Mouse (Mus musculus): ENCODE data around the gene Ppp1r26. TPM values are rescaled to one million over a fixed set of nuclear protein-coding genes. Genes with fewer than 3 reads are reported as not detected.

Gene Ppp1r26
- 2.7 and 2.8 TPM in 2 replicates for polyA plus RNA-seq (2015; fragmentation: Nextera tagmentation; extraction: Ambion mirVana)

GRCm38 (mm10) chr2:28446515-28447314, at the start of gene Ppp1r26:
Gene Ppp1r26, plus strand, starts transcription at chr2:28446800.
- Histone ChIP-seq H3K9me3 (no peaks in the 10 kb centered on the region), H3K4me3 (replicated peaks) (peak within 1 kb of the TSS; percentile 73), H3K27me3 (replicated peaks) (no peaks in the 10 kb centered on the region), H3K27ac (peak within 1 kb of the TSS; percentile 63), H3K36me3 (no peaks in the 10 kb centered on the region), H3K9ac (peak within 1 kb of the TSS; percentile 72), H3K4me2 (replicated peaks) (peak within 1 kb of the TSS; percentile 98), H3K4me1 (replicated peaks) (peaks cover 15% of the 10 kb centered on the region; the same call in 1 of the 2 replicates)
- WGBS: under 1% methylated on average over 77 of the region's 118 CpGs
- ATAC-seq: peak; percentile 81

DNA sequence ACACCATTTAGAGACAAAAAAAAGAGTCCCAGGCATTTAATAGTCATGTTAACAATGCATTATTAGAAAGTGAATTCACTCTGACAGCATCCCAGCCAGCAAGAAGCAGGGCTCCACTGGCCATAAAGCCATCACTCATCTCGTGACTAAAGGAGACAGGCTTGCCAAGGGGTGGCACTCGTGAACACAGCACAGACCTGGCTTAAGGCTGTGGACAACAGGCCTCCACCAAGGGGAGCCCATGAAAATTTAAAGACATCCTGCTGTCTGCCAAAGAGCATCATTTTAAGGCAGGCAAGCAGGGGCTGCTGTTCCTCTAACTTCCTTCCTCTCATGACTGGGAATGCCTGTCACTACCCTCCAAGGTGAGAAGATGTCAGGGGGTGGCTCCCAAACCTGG, 49.7 kb upstream of the Ppp1r26 start:
- no peaks in the 10 kb centered on the region for H3K9me3 ChIP-seq
- H3K9ac ChIP-seq: no peak overlapping the region
- H3K27me3 ChIP-seq (replicated peaks): no peaks in the 10 kb centered on the region
- no peak overlapping the region for H3K4me2 ChIP-seq (replicated peaks)
- no peak for ATAC-seq
- no peaks in the 10 kb centered on the region for H3K4me1 ChIP-seq (replicated peaks)
- WGBS: 35% methylated on average over 2 of the region's 2 CpGs
- no peak overlapping the region for H3K27ac ChIP-seq
- H3K4me3 ChIP-seq (replicated peaks): no peak overlapping the region
- no peaks in the 10 kb centered on the region for H3K36me3 ChIP-seq

- ATAC-seq: no peak
- no peak overlapping the region for H3K27ac ChIP-seq
- no peaks in the 10 kb centered on the region for H3K4me1 ChIP-seq (replicated peaks)
- no peaks in the 10 kb centered on the region for H3K27me3 ChIP-seq (replicated peaks)
- WGBS: 73% methylated on average over 4 of the region's 4 CpGs
- H3K9ac ChIP-seq: no peak overlapping the region
- no peak overlapping the region for H3K4me2 ChIP-seq (replicated peaks)
- no peaks in the 10 kb centered on the region for H3K9me3 ChIP-seq
- H3K36me3 ChIP-seq: no peaks in the 10 kb centered on the region
- no peak overlapping the region for H3K4me3 ChIP-seq (replicated peaks)
Observed at GRCm38 (mm10) chr2:28397417-28398119, 49.0 kb upstream of the Ppp1r26 start.

DNA sequence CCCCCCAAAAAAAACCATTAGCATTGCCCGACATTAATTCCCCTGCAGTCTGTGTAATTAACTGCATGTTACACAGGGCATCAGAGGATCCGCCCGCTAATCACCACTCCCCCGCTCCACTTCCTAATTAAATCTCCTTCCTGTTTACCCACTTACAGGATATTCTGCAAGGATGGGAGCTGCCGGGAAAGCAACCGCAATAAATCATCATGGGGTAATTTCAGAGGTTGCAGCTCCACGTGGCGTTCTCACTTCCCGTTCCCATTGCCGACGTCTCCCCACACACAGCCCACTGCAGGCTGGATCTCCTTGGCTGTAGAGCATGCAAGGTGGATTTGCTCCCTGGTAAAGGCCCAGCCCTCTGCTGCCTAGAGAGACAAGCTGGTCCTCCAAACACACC, 45.0 kb upstream of the Ppp1r26 start:
- no peaks in the 10 kb centered on the region for H3K9me3 ChIP-seq
- no peak overlapping the region for H3K27ac ChIP-seq
- H3K4me2 ChIP-seq (replicated peaks): no peak overlapping the region
- H3K36me3 ChIP-seq: no peaks in the 10 kb centered on the region
- H3K4me3 ChIP-seq (replicated peaks): no peak overlapping the region
- H3K4me1 ChIP-seq (replicated peaks): no peaks in the 10 kb centered on the region
- 23% methylated on average over 11 of the region's 11 CpGs for WGBS
- ATAC-seq: peak; percentile 55
- no peak overlapping the region for H3K9ac ChIP-seq
- H3K27me3 ChIP-seq (replicated peaks): no peaks in the 10 kb centered on the region

DNA sequence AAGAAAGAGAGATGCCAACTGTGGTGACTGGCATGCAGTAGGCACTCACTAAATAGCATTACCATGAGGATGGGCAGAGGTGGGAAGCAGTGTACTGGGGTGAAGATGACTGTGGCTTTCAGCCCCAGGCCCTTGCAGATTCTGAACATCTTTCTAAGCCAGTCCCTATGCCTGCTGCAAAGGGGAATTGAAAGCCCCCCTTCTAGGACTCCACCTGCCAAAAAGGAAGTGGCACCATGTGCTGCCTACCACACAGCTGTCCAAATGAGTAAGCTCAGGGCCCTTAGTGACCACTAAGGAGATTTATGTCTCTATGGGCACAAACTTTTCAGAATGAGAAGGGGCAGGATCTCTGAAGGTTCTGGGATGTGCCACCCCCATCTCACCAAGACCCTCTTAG, 44.5 kb upstream of the Ppp1r26 start:
- H3K9ac ChIP-seq: no peak overlapping the region
- no peak for ATAC-seq
- no peaks in the 10 kb centered on the region for H3K9me3 ChIP-seq
- no peak overlapping the region for H3K27ac ChIP-seq
- H3K27me3 ChIP-seq (replicated peaks): no peaks in the 10 kb centered on the region
- no peaks in the 10 kb centered on the region for H3K4me1 ChIP-seq (replicated peaks)
- no peak overlapping the region for H3K4me2 ChIP-seq (replicated peaks)
- H3K36me3 ChIP-seq: no peaks in the 10 kb centered on the region
- no peak overlapping the region for H3K4me3 ChIP-seq (replicated peaks)

DNA sequence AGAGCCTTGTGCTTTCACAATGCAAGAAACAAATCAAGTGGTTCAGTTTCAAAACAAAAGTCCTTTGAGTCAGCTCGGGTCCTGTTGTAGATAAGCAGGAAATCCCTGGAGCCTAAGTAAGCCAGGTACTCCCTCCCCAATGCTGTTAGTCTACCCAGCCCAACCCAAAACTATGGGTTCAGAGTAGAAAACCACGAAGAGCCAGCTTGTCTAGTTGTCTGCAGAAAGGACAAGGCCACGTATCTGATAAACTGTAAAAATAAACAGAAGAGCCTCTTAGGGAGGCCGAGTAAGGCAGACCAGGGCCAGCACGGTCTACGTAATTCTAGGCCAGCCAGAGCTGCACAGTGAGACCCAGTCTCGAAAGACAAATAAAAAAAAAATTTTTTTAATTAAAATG, 38.8 kb upstream of the Ppp1r26 start:
- Histone ChIP-seq H3K4me2 (replicated peaks) (no peak overlapping the region), H3K27me3 (replicated peaks) (no peaks in the 10 kb centered on the region), H3K4me3 (replicated peaks) (no peak overlapping the region), H3K27ac (no peak overlapping the region), H3K9me3 (no peaks in the 10 kb centered on the region), H3K4me1 (replicated peaks) (0 out of 2 replicates have a peak, but pooled peaks cover 4% of the 10 kb centered on the region), H3K9ac (no peak overlapping the region), H3K36me3 (no peaks in the 10 kb centered on the region)
- 21% methylated on average over 7 of the region's 7 CpGs for WGBS
- no peak for ATAC-seq

DNA sequence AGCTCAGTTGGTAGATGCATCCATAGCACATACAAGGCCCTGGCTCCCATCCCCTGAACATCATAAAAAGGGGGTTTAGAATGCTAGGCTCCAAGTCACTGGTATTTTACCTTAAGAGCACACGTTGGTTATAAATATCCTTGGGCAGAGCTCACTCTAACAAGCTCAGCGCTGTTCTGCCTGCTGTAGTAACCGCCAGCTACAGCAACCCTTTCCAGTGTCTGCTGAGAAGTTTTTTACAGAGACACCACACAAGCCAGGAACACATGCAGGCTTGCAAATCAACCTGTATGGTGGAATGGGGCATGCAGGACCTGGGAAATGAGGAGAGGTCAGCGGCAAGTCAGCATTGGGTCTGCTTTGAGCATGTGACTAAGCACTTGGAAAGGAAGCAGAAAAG, 37.5 kb upstream of the Ppp1r26 start:
- Histone ChIP-seq H3K9ac (no peak overlapping the region), H3K27ac (no peak overlapping the region), H3K4me3 (replicated peaks) (no peak overlapping the region), H3K9me3 (no peaks in the 10 kb centered on the region), H3K4me2 (replicated peaks) (no peak overlapping the region), H3K36me3 (no peaks in the 10 kb centered on the region), H3K27me3 (replicated peaks) (no peaks in the 10 kb centered on the region), H3K4me1 (replicated peaks) (0 out of 2 replicates have a peak, but pooled peaks cover 4% of the 10 kb centered on the region)
- no peak for ATAC-seq
- WGBS: 72% methylated on average over 4 of the region's 4 CpGs

DNA sequence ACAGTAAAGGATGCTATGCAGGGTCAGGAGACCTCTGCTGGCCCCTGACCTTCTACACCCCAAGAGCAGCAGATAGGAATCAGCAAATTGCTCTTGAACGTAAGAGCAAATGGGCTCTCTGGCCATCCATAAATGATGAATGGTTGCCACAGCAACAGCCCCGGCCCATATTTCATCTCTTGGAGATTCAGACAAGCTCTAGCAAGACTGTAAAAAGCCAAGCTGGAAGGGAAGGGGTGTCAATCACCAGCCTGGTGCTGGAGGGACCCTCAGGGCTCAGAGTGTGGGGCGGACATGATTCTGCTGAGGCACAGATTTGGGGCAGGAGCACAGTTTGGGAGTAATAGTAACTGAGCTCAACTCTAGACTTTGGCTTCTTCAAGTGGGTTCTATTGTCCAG, 37.0 kb upstream of the Ppp1r26 start:
- Histone ChIP-seq H3K4me2 (replicated peaks) (no peak overlapping the region), H3K27me3 (replicated peaks) (no peaks in the 10 kb centered on the region), H3K9me3 (no peaks in the 10 kb centered on the region), H3K4me3 (replicated peaks) (no peak overlapping the region), H3K4me1 (replicated peaks) (0 out of 2 replicates have a peak, but pooled peaks cover 4% of the 10 kb centered on the region), H3K27ac (no peak overlapping the region), H3K36me3 (no peaks in the 10 kb centered on the region), H3K9ac (no peak overlapping the region)
- no peak for ATAC-seq
- 65% methylated on average over 3 of the region's 3 CpGs for WGBS

GRCm38 (mm10) chr2:28412936-28413335, 33.7 kb upstream of the Ppp1r26 start:
- no peak overlapping the region for H3K27ac ChIP-seq
- 86% methylated on average over 6 of the region's 6 CpGs for WGBS
- ATAC-seq: no peak
- no peak overlapping the region for H3K4me2 ChIP-seq (replicated peaks)
- no peaks in the 10 kb centered on the region for H3K36me3 ChIP-seq
- H3K4me1 ChIP-seq (replicated peaks): no peaks in the 10 kb centered on the region
- H3K9ac ChIP-seq: no peak overlapping the region
- H3K9me3 ChIP-seq: no peaks in the 10 kb centered on the region
- no peaks in the 10 kb centered on the region for H3K27me3 ChIP-seq (replicated peaks)
- H3K4me3 ChIP-seq (replicated peaks): no peak overlapping the region

GRCm38 (mm10) chr2:28414116-28414756, 32.4 kb upstream of the Ppp1r26 start:
- no peak for ATAC-seq
- Histone ChIP-seq H3K9ac (no peak overlapping the region), H3K4me2 (replicated peaks) (no peak overlapping the region), H3K27ac (no peak overlapping the region), H3K36me3 (no peaks in the 10 kb centered on the region), H3K4me1 (replicated peaks) (no peaks in the 10 kb centered on the region), H3K27me3 (replicated peaks) (no peaks in the 10 kb centered on the region), H3K9me3 (no peaks in the 10 kb centered on the region), H3K4me3 (replicated peaks) (no peak overlapping the region)
- WGBS: 88% methylated on average over 5 of the region's 5 CpGs

DNA sequence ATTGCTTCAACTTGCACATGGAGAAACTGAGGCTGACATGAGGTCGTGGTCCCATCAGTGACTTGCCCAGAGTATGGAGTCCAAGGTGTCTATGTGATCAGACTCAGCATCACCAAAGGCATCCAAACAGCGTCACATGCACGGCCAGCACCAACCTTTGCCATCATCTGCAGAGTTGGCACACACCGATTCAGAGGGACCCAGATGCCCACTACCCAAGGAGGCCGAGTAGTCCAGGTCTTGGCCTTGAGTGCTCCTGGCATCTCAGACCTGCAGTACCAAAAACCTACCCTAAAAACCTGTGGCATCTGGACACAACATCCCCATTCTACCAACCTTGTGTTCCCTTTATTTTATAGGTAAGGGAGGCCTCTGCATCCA, 31.9 kb upstream of the Ppp1r26 start:
- Histone ChIP-seq H3K27me3 (replicated peaks) (no peaks in the 10 kb centered on the region), H3K4me2 (replicated peaks) (no peak overlapping the region), H3K9me3 (no peaks in the 10 kb centered on the region), H3K36me3 (no peaks in the 10 kb centered on the region), H3K9ac (no peak overlapping the region), H3K4me1 (replicated peaks) (no peaks in the 10 kb centered on the region), H3K4me3 (replicated peaks) (no peak overlapping the region), H3K27ac (no peak overlapping the region)
- WGBS: 89% methylated on average over 5 of the region's 5 CpGs
- ATAC-seq: no peak

DNA sequence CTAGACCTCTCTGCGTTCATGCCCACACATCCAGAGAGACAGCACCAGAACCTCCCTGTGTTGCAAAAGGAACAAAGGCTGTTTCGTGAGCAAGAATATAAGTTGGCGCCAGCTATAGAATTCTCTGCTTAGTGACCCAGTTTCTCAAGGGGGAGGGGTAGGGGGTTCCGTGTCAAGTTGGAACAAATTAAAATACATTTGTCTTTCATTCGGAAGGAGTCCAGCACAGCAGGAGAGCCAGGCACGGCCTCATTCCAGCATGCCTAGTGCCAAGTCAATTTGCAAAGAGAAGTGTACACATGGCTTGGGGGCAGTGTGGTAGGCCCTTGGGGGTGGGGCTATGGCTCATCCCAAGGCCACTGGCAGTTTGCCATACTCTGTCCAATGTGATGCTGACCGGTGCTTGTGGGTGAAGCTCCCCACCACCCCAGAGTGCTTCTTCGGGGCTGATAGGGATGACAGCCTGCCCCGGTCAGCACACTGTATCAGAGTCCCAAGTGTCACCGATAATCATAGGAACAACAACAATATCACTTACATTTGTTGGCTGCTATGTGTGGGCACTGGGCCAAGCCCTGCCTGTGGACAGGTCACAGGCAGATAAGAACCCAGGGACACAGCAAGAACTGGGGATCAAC, 31.1 kb upstream of the Ppp1r26 start:
- Histone ChIP-seq H3K9ac (no peak overlapping the region), H3K4me3 (replicated peaks) (no peak overlapping the region)
- WGBS: 67% methylated on average over 10 of the region's 10 CpGs

More for the DNA sequence above, 31.1 kb upstream of the Ppp1r26 start:
- no peak overlapping the region for H3K4me2 ChIP-seq (replicated peaks)
- H3K27ac ChIP-seq: no peak overlapping the region
- no peaks in the 10 kb centered on the region for H3K9me3 ChIP-seq
- H3K4me1 ChIP-seq (replicated peaks): no peaks in the 10 kb centered on the region
- H3K36me3 ChIP-seq: no peaks in the 10 kb centered on the region
- no peak for ATAC-seq
- H3K27me3 ChIP-seq (replicated peaks): no peaks in the 10 kb centered on the region

Measured in intestine, embryonic 15.5 days (tissue).